Mouse (Mus musculus): ENCODE measurements around the gene Rap2a. TPM values are rescaled to one million over a fixed set of nuclear protein-coding genes. Genes with fewer than 3 reads are reported as not detected.

Rap2a gene
- polyA plus RNA-seq (2015; fragmentation: Nextera tagmentation; extraction: Ambion mirVana): 16.3 and 17.2 TPM in 2 replicates

DNA sequence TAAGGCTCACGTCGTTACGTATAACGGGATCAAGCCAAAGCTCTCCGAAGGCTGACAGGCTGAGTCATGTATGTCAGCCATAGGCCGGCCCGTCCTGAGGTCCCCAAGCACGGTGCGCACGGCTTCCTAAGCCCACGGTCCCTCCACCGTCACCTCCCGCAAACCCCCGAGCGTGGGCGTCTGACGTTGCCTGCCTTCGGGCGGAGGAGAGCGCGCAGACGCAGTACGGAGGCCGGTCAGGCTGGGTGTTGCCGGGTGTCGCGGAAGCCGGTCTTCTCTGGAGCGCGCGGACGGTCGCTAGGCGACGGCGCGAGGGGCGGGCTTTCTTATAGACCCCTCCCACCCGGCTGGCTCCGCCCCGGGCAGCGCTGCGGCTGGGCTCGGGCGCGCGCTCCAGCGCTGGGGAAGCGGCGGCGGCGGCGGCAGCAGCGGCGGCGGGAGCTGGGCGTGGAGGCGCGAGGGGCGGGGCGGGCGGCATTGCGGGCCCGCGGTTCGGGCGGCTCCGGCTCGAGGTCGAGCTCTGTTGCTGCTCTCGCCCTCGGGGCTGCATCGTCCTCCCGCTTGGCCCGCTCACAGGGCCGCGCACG, at the start of gene Rap2a:
Rap2a (plus strand) TSS at position 463 of the 587 bp plus-strand sequence.
- Histone ChIP-seq H3K27me3 (no peaks in the 10 kb centered on the region), H3K4me1 (peaks cover 2% of the 10 kb centered on the region; the same call in 1 of the 2 replicates), H3K4me3 (peak within 1 kb of the TSS; percentile 84), H3K36me3 (no peaks in the 10 kb centered on the region; the same call in 1 of the 2 replicates), H3K9ac (peak within 1 kb of the TSS; percentile 82), H3K4me2 (peak within 1 kb of the TSS; percentile 76), H3K27ac (peak within 1 kb of the TSS; percentile 98), H3K9me3 (no peaks in the 10 kb centered on the region)
- peak; percentile 89 for ATAC-seq (ENCODE audit: insufficient number of reproducible peaks, low FRiP score, low TSS enrichment, low read depth)
- 0% methylated on average over 67 of the region's 78 CpGs for WGBS

DNA sequence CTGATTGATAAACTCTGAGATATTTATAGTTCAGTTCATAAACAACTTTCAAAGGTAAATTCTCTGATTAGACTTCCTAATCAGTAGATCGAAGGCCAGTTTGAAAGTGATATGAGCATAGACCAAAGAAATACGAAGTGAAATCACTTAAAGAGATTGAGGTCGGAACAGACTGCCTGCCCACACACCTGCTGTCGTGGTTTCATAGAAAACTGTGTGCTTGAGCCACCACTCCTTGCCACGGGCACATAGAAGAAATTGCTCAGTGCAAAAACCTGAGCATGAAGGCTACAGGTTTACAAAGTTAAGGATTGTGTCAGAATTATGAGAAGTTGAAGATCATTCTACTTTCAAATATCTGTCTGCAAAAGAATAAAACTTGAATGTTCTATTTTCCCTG, 49.7 kb upstream of the Rap2a start:
- Histone ChIP-seq H3K36me3 (peaks cover 49% of the 10 kb centered on the region), H3K27ac (no peak overlapping the region), H3K27me3 (no peaks in the 10 kb centered on the region), H3K4me2 (no peak overlapping the region), H3K4me3 (no peak overlapping the region), H3K4me1 (no peaks in the 10 kb centered on the region), H3K9ac (no peak overlapping the region), H3K9me3 (0 out of 2 replicates have a peak, but pooled peaks cover 7% of the 10 kb centered on the region)
- 83% methylated on average over 5 of the region's 5 CpGs for WGBS
- ATAC-seq (ENCODE audit: insufficient number of reproducible peaks, low FRiP score, low TSS enrichment, low read depth): no peak

DNA sequence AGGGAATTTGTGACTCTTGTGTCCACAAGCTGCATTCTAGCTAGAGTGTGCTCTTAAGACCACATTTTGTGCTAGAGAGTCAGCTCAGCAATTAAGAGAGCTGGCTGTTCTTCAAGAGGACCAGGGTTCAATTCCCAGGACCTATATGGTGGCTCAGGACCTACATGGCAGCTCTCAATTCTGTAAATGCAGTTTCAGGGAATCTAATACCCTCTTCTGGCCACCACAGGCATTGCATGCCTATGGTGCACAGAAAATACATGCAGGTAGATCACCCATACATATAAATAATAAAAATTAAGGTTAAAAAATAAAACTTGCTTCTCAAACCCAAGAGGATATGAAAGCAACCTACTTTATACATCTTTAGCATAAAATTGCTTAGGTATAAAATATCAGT, 45.5 kb upstream of the Rap2a start:
- H3K4me1 ChIP-seq: peaks cover 8% of the 10 kb centered on the region
- ATAC-seq (ENCODE audit: insufficient number of reproducible peaks, low FRiP score, low TSS enrichment, low read depth): no peak
- peaks cover 17% of the 10 kb centered on the region for H3K36me3 ChIP-seq
- no peaks in the 10 kb centered on the region for H3K27me3 ChIP-seq
- H3K9ac ChIP-seq: no peak overlapping the region
- no peak overlapping the region for H3K4me2 ChIP-seq
- no peak overlapping the region for H3K27ac ChIP-seq
- H3K4me3 ChIP-seq: no peak overlapping the region
- H3K9me3 ChIP-seq: no peaks in the 10 kb centered on the region

DNA sequence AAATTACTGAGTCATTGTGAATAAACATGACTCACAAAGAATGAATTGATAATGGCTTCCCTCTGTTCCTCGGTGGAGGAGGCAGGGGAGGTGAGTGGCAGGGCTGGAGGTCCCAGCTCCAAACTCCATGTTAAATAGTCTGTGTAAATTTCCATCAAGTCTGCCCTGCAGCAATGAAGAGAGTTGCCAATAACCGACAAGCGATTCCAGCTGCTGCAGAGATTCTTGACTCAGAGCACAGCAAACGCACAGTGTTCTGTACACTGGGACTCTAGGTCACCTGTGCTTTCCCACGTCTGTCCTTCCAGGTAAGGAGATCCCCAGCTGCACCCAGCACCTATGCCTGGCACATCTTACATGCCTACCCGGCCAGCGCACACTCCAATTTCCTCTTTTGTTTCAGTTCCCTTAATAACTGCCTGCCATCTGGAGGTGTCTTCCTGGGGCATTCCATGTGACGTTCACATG, 44.3 kb upstream of the Rap2a start:
- H3K27me3 ChIP-seq: no peaks in the 10 kb centered on the region
- peaks cover 15% of the 10 kb centered on the region for H3K36me3 ChIP-seq
- WGBS: 30% methylated on average over 8 of the region's 8 CpGs
- H3K9me3 ChIP-seq: no peaks in the 10 kb centered on the region
- ATAC-seq (ENCODE audit: insufficient number of reproducible peaks, low FRiP score, low TSS enrichment, low read depth): peak; percentile 81
- H3K4me1 ChIP-seq: peaks cover 8% of the 10 kb centered on the region
- H3K9ac ChIP-seq: no peak overlapping the region
- peak overlapping the region; percentile 27; the same call in 1 of the 2 replicates for H3K4me2 ChIP-seq
- peak overlapping the region; percentile 86 for H3K27ac ChIP-seq
- no peak overlapping the region for H3K4me3 ChIP-seq

DNA sequence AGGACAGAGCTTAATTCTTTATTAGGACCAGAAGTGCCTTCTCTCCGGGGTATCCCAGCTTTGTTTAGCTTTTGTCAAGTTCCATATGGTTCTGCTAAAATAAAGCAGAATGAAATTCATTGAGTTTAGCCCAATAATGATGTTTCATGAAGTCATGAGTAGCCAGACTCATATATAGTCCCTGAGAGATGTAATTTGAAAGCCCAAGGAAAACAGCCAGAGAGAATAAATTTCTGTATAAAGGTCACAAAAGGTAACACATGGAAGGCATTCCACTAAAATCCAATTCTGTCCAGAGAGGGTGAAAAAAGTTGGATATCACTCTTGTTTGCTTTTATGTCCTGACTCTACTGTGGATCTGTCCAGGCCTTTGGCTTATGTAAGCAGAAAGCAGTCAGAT, 43.4 kb upstream of the Rap2a start:
- 27% methylated on average over 1 of the region's 1 CpGs for WGBS
- Histone ChIP-seq H3K27me3 (no peaks in the 10 kb centered on the region), H3K9me3 (no peaks in the 10 kb centered on the region), H3K4me2 (no peak overlapping the region), H3K36me3 (peaks cover 14% of the 10 kb centered on the region), H3K4me3 (no peak overlapping the region), H3K4me1 (peaks cover 8% of the 10 kb centered on the region), H3K27ac (peak overlapping the region; percentile 67), H3K9ac (no peak overlapping the region)
- ATAC-seq (ENCODE audit: insufficient number of reproducible peaks, low FRiP score, low TSS enrichment, low read depth): 0 out of 2 replicates have a peak, but pooled peaks have one; percentile 35

DNA sequence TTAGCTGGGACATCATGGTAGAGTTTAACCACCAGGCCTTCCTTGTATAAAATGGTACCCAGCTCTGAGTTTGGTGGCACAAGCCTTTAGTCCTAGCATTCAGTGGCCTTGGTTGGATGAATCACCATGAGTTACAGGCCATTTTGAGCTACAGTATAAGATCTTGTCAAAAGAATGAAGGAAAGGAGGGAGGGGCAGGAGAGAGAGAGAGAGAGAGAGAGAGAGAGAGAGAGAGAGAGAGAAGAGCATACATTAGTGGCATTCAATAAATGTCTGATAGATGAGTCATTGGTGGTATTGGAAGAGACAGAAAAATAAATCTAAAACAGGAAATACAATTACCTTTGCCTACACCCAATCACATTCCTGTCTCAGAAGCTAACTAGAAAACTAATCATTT, 37.5 kb upstream of the Rap2a start:
- Histone ChIP-seq H3K4me3 (no peak overlapping the region), H3K9ac (no peak overlapping the region), H3K27me3 (no peaks in the 10 kb centered on the region), H3K4me1 (peaks cover 6% of the 10 kb centered on the region), H3K4me2 (no peak overlapping the region), H3K9me3 (no peaks in the 10 kb centered on the region), H3K27ac (no peak overlapping the region), H3K36me3 (peaks cover 10% of the 10 kb centered on the region)
- no peak for ATAC-seq (ENCODE audit: insufficient number of reproducible peaks, low FRiP score, low TSS enrichment, low read depth)

DNA sequence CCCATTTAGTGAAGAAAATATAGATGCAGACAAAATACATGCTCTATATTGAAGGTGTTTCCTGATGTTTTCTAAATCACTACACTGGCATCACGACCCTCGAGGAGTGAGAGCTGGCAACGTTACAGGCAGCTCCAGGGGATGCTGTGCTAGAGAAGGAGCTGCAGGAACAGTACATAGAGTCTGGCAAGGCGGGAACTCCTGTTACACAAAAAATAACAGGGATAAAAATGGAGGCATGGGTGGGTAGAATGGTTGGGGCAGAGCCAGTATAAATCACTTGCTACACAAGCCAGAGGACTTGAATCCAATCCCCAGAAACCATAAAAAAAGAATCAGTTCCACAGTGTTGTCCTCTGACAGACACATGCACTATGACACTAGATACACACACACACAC, 37.0 kb upstream of the Rap2a start:
- H3K9me3 ChIP-seq: no peaks in the 10 kb centered on the region
- H3K4me1 ChIP-seq: peaks cover 6% of the 10 kb centered on the region
- H3K27ac ChIP-seq: no peak overlapping the region
- no peak overlapping the region for H3K4me2 ChIP-seq
- no peak overlapping the region for H3K9ac ChIP-seq
- no peaks in the 10 kb centered on the region for H3K27me3 ChIP-seq
- H3K4me3 ChIP-seq: no peak overlapping the region
- ATAC-seq (ENCODE audit: insufficient number of reproducible peaks, low FRiP score, low TSS enrichment, low read depth): no peak
- 41% methylated on average over 4 of the region's 4 CpGs for WGBS
- peaks cover 10% of the 10 kb centered on the region for H3K36me3 ChIP-seq

DNA sequence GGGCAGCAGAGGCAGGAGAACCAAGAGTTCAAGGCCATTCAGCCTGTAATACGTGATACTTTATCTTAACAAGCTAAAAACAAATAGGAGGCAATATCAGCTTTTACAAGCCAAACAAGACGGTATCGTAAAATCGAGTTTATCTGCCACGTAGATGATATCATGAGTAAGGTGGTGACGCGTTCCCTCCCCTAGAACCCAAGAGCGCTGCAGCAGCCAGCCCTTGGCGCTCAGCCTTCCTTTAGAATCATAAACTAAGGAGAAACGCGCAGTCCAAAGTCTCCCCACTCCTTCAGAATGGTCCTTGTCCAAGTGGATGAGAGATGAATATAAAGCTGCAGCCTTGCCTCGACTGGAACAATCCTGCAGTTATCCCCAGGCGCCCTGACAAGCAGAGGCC, 36.4 kb upstream of the Rap2a start:
- Histone ChIP-seq H3K27ac (peak overlapping the region; percentile 24; the same call in 1 of the 2 replicates), H3K4me1 (peaks cover 6% of the 10 kb centered on the region), H3K9ac (no peak overlapping the region), H3K4me2 (no peak overlapping the region), H3K27me3 (no peaks in the 10 kb centered on the region), H3K9me3 (no peaks in the 10 kb centered on the region), H3K36me3 (peaks cover 9% of the 10 kb centered on the region), H3K4me3 (no peak overlapping the region)
- 0 out of 2 replicates have a peak, but pooled peaks have one; percentile 35 for ATAC-seq (ENCODE audit: insufficient number of reproducible peaks, low FRiP score, low TSS enrichment, low read depth)
- WGBS: 62% methylated on average over 13 of the region's 13 CpGs

DNA sequence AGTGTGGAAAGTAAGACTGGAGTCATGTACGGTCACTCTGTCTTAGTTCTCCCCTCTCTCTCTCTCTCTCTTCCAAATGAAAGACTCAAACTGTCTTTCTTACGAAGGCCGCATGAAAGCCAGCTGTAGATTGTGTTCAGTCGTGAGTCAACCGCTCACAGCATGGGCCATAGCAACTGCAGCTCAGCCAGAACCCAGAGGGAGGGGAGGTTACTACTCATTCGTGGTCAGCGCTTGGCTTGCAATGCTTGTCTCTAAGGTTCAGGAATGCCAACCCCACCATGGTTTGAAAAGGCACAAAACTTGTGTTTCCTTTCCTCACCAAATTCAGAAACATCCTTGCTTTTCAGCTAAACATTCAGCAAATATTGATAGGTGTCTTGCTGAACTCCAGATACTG, 24.0 kb upstream of the Rap2a start:
- H3K9me3 ChIP-seq: no peaks in the 10 kb centered on the region
- no peaks in the 10 kb centered on the region for H3K4me1 ChIP-seq
- H3K9ac ChIP-seq: no peak overlapping the region
- H3K27ac ChIP-seq: no peak overlapping the region
- H3K36me3 ChIP-seq: no peaks in the 10 kb centered on the region
- ATAC-seq (ENCODE audit: insufficient number of reproducible peaks, low FRiP score, low TSS enrichment, low read depth): no peak
- WGBS: 95% methylated on average over 7 of the region's 7 CpGs
- no peaks in the 10 kb centered on the region for H3K27me3 ChIP-seq
- no peak overlapping the region for H3K4me3 ChIP-seq
- no peak overlapping the region for H3K4me2 ChIP-seq

DNA sequence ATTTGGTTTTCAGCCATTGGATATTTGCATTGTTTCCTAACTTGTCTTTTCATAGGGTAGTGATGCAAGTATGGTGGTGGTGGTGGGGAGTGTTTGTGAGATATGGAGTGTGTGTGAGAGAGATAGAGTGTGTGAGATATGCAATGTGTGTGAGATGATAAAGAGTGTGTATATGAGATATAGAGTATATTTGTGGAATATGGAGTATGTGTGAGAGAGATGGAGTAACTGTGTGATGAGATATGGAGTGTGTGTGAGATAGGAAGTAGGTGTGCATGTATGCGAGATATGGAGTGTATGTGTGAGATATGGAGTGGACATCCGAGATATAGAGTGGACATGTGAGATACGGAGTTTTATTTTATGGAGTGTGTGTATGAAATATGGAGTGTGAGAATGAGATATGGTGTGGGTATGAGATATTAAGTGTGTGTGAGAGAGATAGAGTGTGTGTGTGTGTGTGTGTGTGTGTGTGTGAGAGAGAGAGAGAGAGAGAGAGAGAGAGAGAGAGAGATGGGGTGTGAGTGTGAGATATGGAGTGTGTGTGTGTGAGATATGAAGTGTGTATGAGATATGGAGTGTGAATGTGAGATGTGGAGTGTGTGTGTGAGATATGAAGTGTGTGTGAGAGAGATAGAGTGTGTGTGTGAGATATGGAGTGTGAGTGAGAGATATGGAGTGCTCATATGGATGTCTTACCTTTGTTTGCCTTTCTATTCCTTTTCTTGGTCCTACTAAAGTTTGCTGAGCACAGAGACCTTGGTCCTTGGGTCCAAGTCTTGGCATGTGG, 14.1 kb upstream of the Rap2a start:
- Histone ChIP-seq H3K27me3 (no peaks in the 10 kb centered on the region), H3K27ac (no peak overlapping the region), H3K36me3 (no peaks in the 10 kb centered on the region), H3K9me3 (no peaks in the 10 kb centered on the region), H3K4me1 (no peaks in the 10 kb centered on the region), H3K9ac (no peak overlapping the region), H3K4me2 (no peak overlapping the region), H3K4me3 (no peak overlapping the region)
- ATAC-seq (ENCODE audit: insufficient number of reproducible peaks, low FRiP score, low TSS enrichment, low read depth): no peak
- WGBS: 91% methylated on average over 3 of the region's 3 CpGs

DNA sequence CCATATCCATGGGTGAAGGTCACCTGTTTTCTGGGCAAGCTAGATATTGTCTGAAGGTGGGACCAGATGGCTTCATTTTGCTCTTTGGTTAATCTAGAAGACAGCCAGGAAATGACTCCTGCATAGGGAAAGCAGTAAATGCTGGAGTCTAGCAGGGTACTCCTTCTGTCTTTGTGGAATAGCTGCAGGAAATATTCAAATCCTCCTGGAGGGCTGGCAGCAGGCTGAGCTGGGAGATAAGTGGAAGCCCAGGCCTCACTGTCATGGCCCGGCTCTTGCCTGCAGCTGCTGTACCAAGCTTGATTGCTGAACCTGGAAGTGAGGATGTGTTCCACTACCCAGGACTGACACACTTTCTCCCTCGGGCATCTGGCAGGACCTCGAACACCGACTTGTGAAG, 11.4 kb upstream of the Rap2a start:
- ATAC-seq (ENCODE audit: insufficient number of reproducible peaks, low FRiP score, low TSS enrichment, low read depth): no peak
- H3K36me3 ChIP-seq: no peaks in the 10 kb centered on the region
- 77% methylated on average over 4 of the region's 4 CpGs for WGBS

DNA sequence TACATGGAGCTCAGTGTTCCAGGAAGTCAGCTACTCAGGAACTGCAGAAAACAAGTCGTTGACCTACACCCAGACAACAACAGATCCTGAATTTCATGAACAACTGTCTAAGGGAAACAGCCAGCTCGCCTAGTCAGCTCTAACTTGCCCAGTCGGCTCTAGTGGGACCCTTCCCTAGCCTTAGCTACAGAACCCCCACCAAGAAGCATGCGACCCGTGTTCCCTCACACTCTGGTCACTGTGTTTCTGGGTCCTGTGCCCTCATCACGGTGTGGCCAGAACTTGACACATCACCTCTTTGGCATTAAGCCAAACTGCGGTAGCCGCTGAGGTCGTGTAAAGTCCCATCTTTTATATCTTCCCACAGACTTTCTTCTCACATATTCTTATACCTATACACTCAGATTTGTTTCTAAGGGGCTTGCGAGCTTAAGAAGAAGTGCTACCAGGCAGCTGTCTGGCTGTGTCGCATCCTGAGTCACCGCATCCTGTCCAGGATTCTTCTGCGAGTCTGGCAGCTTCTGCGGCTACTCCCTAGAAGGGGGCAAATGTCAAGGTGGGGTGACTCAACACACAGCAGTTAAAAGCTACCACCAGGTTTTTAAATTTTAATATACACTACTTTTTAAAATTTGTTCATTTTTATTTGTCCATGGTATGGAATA, 9.0 kb upstream of the Rap2a start:
- no peak overlapping the region for H3K4me3 ChIP-seq
- H3K27ac ChIP-seq: no peak overlapping the region
- WGBS: 86% methylated on average over 14 of the region's 14 CpGs
- H3K4me2 ChIP-seq: no peak overlapping the region
- ATAC-seq (ENCODE audit: insufficient number of reproducible peaks, low FRiP score, low TSS enrichment, low read depth): no peak
- no peaks in the 10 kb centered on the region for H3K9me3 ChIP-seq
- no peaks in the 10 kb centered on the region for H3K27me3 ChIP-seq
- no peaks in the 10 kb centered on the region for H3K36me3 ChIP-seq
- H3K9ac ChIP-seq: no peak overlapping the region
- H3K4me1 ChIP-seq: no peaks in the 10 kb centered on the region

More for the DNA sequence above, 11.4 kb upstream of the Rap2a start:
- Histone ChIP-seq H3K9ac (no peak overlapping the region), H3K4me1 (no peaks in the 10 kb centered on the region), H3K9me3 (no peaks in the 10 kb centered on the region), H3K4me2 (no peak overlapping the region), H3K4me3 (no peak overlapping the region), H3K27ac (no peak overlapping the region), H3K27me3 (no peaks in the 10 kb centered on the region)
